Mouse (Mus musculus) liver, adult 2 months (tissue): Measurements from ENCODE around the gene Gm38394.

Experiments
- CTCF ChIP-seq: fragments of 200-500 bp; IDR thresholded peaks from 2 replicates; pipeline ENCODE4 v1.5.1; 2011; ENCODE audit warnings: low read depth, low read length, control low read depth
- POLR2A ChIP-seq: fragments of 200-500 bp; IDR thresholded peaks from 2 replicates; pipeline ENCODE4 v1.6.1; 2011; ENCODE audit warnings: low read length, control low read depth; ENCODE audit not compliant: insufficient read depth; ENCODE audit errors: extremely low read depth

- TF ChIP-seq POLR2A (no peak), CTCF (no peak)
Observed at GRCm38 (mm10) chr1:133671266-133671665, 10.1 kb upstream of the Gm38394 start.
